Mouse (Mus musculus): ENCODE data around the gene Mettl18.
"Not testable (repeated sequence)": the region's sequence is repeated elsewhere in the genome, so short reads cannot be mapped to it uniquely, and the experiment has no call there.

Gene Mettl18

GRCm38 (mm10) chr1:163994721-163995608 lies at the start of gene Mettl18, which contains the start of gene BC055324:
Mettl18 (plus strand) TSS chr1:163994889.
BC055324 (minus strand) TSS chr1:163994796.
- peak; percentile 76 to 84 for DNase-seq (ENCODE audit: low spot score in 2 of 2)

GRCm38 (mm10) chr1:163953396-163953795 lies 41.3 kb upstream of the Mettl18 start:
- no peak for DNase-seq (ENCODE audit: low spot score in 2 of 2)

- DNase-seq (ENCODE audit: low spot score in 2 of 2): no peak
Observed at GRCm38 (mm10) chr1:163958036-163958435, 36.7 kb upstream of the Mettl18 start.

- no peak for DNase-seq (ENCODE audit: low spot score in 2 of 2)
Observed at GRCm38 (mm10) chr1:163964008-163964689, 30.5 kb upstream of the Mettl18 start.

- DNase-seq (ENCODE audit: low spot score in 2 of 2): no peak
Observed at GRCm38 (mm10) chr1:163974471-163974870, 20.2 kb upstream of the Mettl18 start.

GRCm38 (mm10) chr1:163975088-163975487 lies 19.6 kb upstream of the Mettl18 start:
- no peak for DNase-seq (ENCODE audit: low spot score in 2 of 2)

- no peak for DNase-seq (ENCODE audit: low spot score in 2 of 2)
Observed at GRCm38 (mm10) chr1:163976515-163976914, 18.2 kb upstream of the Mettl18 start.

GRCm38 (mm10) chr1:163992371-163992770 lies 2.3 kb upstream of the Mettl18 start:
- no peak for DNase-seq (ENCODE audit: low spot score in 2 of 2)

- DNase-seq (ENCODE audit: low spot score in 2 of 2): no peak
Observed at GRCm38 (mm10) chr1:163994173-163994720, 442 bp upstream of the Mettl18 start.

- no peak for DNase-seq (ENCODE audit: low spot score in 2 of 2)
Observed at GRCm38 (mm10) chr1:163995609-163995913, 872 bp downstream of the Mettl18 start.

- DNase-seq (ENCODE audit: low spot score in 2 of 2): no peak
Observed at GRCm38 (mm10) chr1:164001831-164002452, 7.3 kb downstream of the Mettl18 start.

GRCm38 (mm10) chr1:164004311-164004710 lies 9.6 kb downstream of the Mettl18 start:
- no peak for DNase-seq (ENCODE audit: low spot score in 2 of 2)

- no peak for DNase-seq (ENCODE audit: low spot score in 2 of 2)
Observed at GRCm38 (mm10) chr1:164009235-164009634, 14.5 kb downstream of the Mettl18 start.

GRCm38 (mm10) chr1:164014616-164015015 lies 19.9 kb downstream of the Mettl18 start:
- DNase-seq (ENCODE audit: low spot score in 2 of 2): no peak

- no peak for DNase-seq (ENCODE audit: low spot score in 2 of 2)
Observed at GRCm38 (mm10) chr1:164018221-164018896, 23.7 kb downstream of the Mettl18 start.

- no peak for DNase-seq (ENCODE audit: low spot score in 2 of 2)
Observed at GRCm38 (mm10) chr1:164019789-164020188, 25.1 kb downstream of the Mettl18 start.

- DNase-seq (ENCODE audit: low spot score in 2 of 2): not testable (repeated sequence)
Observed at GRCm38 (mm10) chr1:164020746-164021145, 26.1 kb downstream of the Mettl18 start.

GRCm38 (mm10) chr1:164022106-164022505 lies 27.4 kb downstream of the Mettl18 start:
- not testable (repeated sequence) for DNase-seq (ENCODE audit: low spot score in 2 of 2)

GRCm38 (mm10) chr1:164025685-164026084 lies 31.0 kb downstream of the Mettl18 start:
- no peak for DNase-seq (ENCODE audit: low spot score in 2 of 2)

- no peak for DNase-seq (ENCODE audit: low spot score in 2 of 2)
Observed at GRCm38 (mm10) chr1:164027416-164027815, 32.7 kb downstream of the Mettl18 start.

GRCm38 (mm10) chr1:164040385-164041135 lies 45.9 kb downstream of the Mettl18 start:
- DNase-seq (ENCODE audit: low spot score in 2 of 2): no peak
